Mouse (Mus musculus) lung, embryonic 16.5 days (tissue): ENCODE results near the gene Farp2. TPM values are rescaled to one million over a fixed set of nuclear protein-coding genes. Genes with fewer than 3 reads are reported as not detected.

ENCODE experiments used
- ATAC-seq: fragments of 200-750 bp; cut with Nextera tagmentation; 2 replicates; pipeline ENCODE4 v1.8.0; 2017; ENCODE audit warnings: low read depth, mild to moderate bottlenecking, moderate library complexity
- H3K27ac ChIP-seq: fragments of 300-500 bp; sonication (generic); 2 replicates; pipeline ENCODE4 v1.5.1; 2014; ENCODE audit warnings: mild to moderate bottlenecking, control low read depth, low read length
- H3K27me3 ChIP-seq: fragments of 300-500 bp; sonication (generic); 2 replicates; pipeline ENCODE4 v1.6.1; 2014; ENCODE audit warnings: low read depth, low read length, mixed read lengths; ENCODE audit not compliant: control insufficient read depth, insufficient read depth
- H3K36me3 ChIP-seq: fragments of 300-500 bp; sonication (generic); 2 replicates; pipeline ENCODE4 v1.6.1; 2014; ENCODE audit warnings: low read length; ENCODE audit not compliant: control insufficient read depth, insufficient read depth
- H3K4me1 ChIP-seq: fragments of 300-500 bp; sonication (generic); replicated peaks from 2 replicates; pipeline ENCODE4 v1.6.1; 2014; ENCODE audit warnings: low read length, mixed read lengths; ENCODE audit not compliant: control insufficient read depth, insufficient read depth
- H3K4me2 ChIP-seq: fragments of 300-500 bp; sonication (generic); 2 replicates; pipeline ENCODE4 v1.6.1; 2014; ENCODE audit warnings: low read depth, low read length, control low read depth
- H3K4me3 ChIP-seq: fragments of 300-500 bp; sonication (generic); 2 replicates; pipeline ENCODE4 v1.5.1; 2014; ENCODE audit warnings: mild to moderate bottlenecking, low read length, control low read depth
- H3K9ac ChIP-seq: fragments of 300-500 bp; sonication (generic); 2 replicates; pipeline ENCODE4 v1.6.1; 2014; ENCODE audit warnings: low read length, control low read depth
- H3K9me3 ChIP-seq: fragments of 300-500 bp; sonication (generic); 2 replicates; pipeline ENCODE4 v1.6.1; 2016; ENCODE audit warnings: low read length; ENCODE audit not compliant: control insufficient read depth
- WGBS: fragments of 180-500 bp; shearing (Covaris S2); extraction: QIAGEN DNeasy Blood & Tissue Kit; methylation state at CpG from one replicate; pipeline ENCODE4 v1.1.7; 2014; 5-methylcytosine and 5-hydroxymethylcytosine counted together
- polyA plus RNA-seq: library from polyadenylated mRNA; unstranded; fragments of >200 nt; fragmentation: Nextera tagmentation; extraction: Ambion mirVana; gene quantifications from 2 replicates; pipeline ENCODE4 v1.2.1, GENCODE M21; 2015

The Farp2 gene
- polyA plus RNA-seq, 1 experiment from 2014 or later, result 6.2 TPM

DNA sequence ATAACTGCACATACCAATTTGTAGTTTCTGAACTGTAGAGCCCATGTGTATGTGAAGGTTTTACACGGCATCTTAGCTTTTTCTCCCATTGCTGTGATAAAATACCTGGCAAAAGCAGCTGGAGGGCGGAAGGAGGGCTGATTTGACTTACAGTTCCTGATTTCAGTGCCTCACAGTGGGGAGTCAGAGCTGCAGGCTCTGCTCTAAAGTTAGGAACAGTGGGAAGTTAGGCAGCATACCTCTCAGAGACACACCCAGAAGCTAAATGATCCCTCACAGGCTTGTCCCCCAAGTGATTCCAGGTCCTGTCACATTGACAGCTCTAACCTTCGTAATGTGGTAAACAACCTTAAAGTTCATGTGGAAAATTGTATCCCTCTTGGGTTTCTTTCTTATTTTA is 65.2 kb downstream of the Farp2 start:
- no peak overlapping the region for H3K4me2 ChIP-seq
- ATAC-seq, result no peak
- H3K9me3 ChIP-seq, result no peaks in the 10 kb centered on the region
- no peak overlapping the region for H3K27ac ChIP-seq
- H3K27me3 ChIP-seq, result no peaks in the 10 kb centered on the region
- H3K4me3 ChIP-seq, result no peak overlapping the region
- no peaks in the 10 kb centered on the region for H3K4me1 ChIP-seq
- no peak overlapping the region for H3K9ac ChIP-seq
- H3K36me3 ChIP-seq, result peaks cover 4% of the 10 kb centered on the region; the same call in 1 of the 2 replicates
- WGBS, result 87% methylated on average over 3 of the region's 3 CpGs

DNA sequence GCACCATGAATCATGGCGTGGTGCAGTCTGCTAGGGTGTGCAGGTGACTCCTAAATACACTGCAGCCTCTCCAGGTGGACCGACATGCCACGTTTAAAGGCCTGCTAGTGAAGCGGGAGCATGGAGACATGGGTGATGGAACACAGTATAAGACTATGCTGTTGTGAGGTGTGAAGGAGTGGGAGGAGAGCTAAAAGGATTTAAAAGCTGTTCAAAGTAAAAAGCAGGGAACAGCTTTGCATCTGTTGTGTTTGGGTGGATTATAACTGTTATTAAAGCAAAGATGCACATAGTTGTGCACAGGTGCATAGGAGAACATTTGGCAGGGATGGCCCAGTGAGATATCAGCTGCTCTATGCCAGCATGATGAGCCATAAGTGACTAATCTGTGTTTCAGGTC is 66.0 kb downstream of the Farp2 start:
- no peak overlapping the region for H3K9ac ChIP-seq
- no peaks in the 10 kb centered on the region for H3K4me1 ChIP-seq
- WGBS, result 79% methylated on average over 4 of the region's 4 CpGs
- no peak overlapping the region for H3K27ac ChIP-seq
- peaks cover 4% of the 10 kb centered on the region; the same call in 1 of the 2 replicates for H3K36me3 ChIP-seq
- H3K9me3 ChIP-seq, result no peaks in the 10 kb centered on the region
- no peak overlapping the region for H3K4me3 ChIP-seq
- ATAC-seq, result no peak
- H3K27me3 ChIP-seq, result no peaks in the 10 kb centered on the region
- no peak overlapping the region for H3K4me2 ChIP-seq

DNA sequence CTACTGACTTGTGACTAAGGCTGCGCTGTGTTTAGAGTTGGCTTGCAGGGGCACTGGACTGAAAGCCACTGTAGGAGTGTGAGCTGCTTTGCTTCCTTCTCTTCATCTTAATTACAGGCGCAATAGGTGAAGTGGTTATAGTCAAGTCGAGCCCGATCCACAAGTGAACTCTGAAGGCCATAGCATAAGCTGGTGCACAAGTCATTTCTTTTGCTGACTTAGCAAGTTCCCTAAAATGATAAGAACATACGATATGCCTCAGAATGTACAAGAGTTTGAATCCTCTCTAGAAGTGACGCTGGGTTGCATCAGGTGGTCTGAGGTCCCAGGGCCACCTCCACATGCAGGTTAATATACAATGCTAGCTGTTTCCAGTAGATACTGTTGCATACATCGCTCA is 69.7 kb downstream of the Farp2 start:
- Histone ChIP-seq H3K27ac (no peak overlapping the region), H3K9ac (no peak overlapping the region), H3K36me3 (peaks cover 4% of the 10 kb centered on the region; the same call in 1 of the 2 replicates), H3K27me3 (no peaks in the 10 kb centered on the region), H3K9me3 (no peaks in the 10 kb centered on the region), H3K4me3 (no peak overlapping the region), H3K4me2 (no peak overlapping the region), H3K4me1 (no peaks in the 10 kb centered on the region)
- WGBS, result 94% methylated on average over 7 of the region's 7 CpGs
- no peak for ATAC-seq

DNA sequence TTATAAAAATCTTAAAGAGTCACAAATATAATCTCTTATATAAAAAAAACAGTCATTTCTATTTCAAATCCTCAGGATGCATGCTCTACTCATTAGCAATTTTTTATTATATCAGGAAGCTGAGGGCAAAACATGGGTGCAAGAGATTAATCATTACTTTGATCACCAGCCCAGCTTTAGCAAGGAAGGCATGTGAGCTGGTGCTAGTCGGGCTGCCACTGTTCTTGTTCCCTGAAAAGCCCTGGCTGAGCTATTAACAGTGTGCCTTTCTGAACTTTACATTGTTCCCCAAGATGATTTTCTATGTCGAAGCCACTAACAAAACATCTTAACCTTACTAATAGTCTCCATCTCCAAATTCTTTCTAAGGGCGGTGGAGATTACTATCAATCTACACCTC is 76.5 kb downstream of the Farp2 start:
- H3K4me2 ChIP-seq, result no peak overlapping the region
- no peaks in the 10 kb centered on the region for H3K36me3 ChIP-seq
- H3K9me3 ChIP-seq, result no peaks in the 10 kb centered on the region
- no peaks in the 10 kb centered on the region for H3K4me1 ChIP-seq
- H3K9ac ChIP-seq, result no peak overlapping the region
- no peaks in the 10 kb centered on the region for H3K27me3 ChIP-seq
- H3K27ac ChIP-seq, result no peak overlapping the region
- H3K4me3 ChIP-seq, result no peak overlapping the region
- 73% methylated on average over 3 of the region's 3 CpGs for WGBS
- no peak for ATAC-seq

DNA sequence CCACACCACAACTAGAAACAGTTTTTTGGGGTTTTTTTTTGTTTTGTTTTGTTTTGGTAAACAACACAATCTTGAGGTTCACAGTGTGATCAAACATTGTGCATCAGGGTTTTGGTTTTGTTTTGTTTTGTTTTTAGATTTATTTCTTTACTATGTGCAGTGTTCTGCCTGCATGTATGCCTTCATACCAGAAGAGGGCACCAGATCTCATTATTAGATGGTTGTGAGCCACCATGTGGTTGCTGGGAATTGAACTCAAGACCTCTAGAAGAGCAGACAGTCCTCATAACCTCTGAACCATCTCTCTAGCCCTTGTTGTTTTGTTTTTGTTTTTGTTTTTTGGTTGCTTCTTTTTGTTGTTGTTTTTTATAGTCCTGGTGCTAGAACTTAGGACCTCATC is 82.1 kb downstream of the Farp2 start:
- H3K4me2 ChIP-seq, result no peak overlapping the region
- no peak overlapping the region for H3K4me3 ChIP-seq
- ATAC-seq, result no peak
- H3K4me1 ChIP-seq, result no peaks in the 10 kb centered on the region
- no peaks in the 10 kb centered on the region for H3K36me3 ChIP-seq
- H3K9me3 ChIP-seq, result no peaks in the 10 kb centered on the region
- no peaks in the 10 kb centered on the region for H3K27me3 ChIP-seq
- no peak overlapping the region for H3K27ac ChIP-seq
- no peak overlapping the region for H3K9ac ChIP-seq

DNA sequence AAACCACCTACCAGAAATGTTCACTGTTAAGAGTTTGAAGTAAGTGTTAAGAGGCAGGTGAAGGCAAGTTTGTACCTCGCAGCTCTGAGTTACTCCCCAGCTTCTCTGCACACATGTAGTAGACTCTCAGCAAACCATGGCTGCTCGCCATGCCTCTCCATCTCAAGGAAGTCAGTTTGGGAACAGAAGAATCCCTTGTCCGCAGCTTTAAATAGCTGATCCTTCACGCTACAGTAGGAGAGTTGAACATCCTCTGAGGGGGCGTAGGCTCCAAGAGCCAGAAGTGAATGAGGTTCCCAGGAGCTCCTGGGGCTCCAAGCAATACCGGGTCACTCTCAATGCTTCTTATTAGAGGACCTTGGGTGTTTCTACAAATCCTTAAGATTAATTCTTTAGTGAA is 84.0 kb downstream of the Farp2 start:
- H3K4me1 ChIP-seq, result no peaks in the 10 kb centered on the region
- no peak overlapping the region for H3K4me2 ChIP-seq
- no peak overlapping the region for H3K27ac ChIP-seq
- H3K36me3 ChIP-seq, result no peaks in the 10 kb centered on the region
- no peak overlapping the region for H3K9ac ChIP-seq
- 71% methylated on average over 6 of the region's 6 CpGs for WGBS
- H3K4me3 ChIP-seq, result no peak overlapping the region
- H3K9me3 ChIP-seq, result no peaks in the 10 kb centered on the region
- H3K27me3 ChIP-seq, result no peaks in the 10 kb centered on the region
- no peak for ATAC-seq

GRCm38 (mm10) chr1:93602911-93603310 is 91.0 kb downstream of the Farp2 start:
- no peak overlapping the region for H3K27ac ChIP-seq
- no peaks in the 10 kb centered on the region for H3K36me3 ChIP-seq
- H3K4me2 ChIP-seq, result no peak overlapping the region
- H3K9me3 ChIP-seq, result no peaks in the 10 kb centered on the region
- no peak for ATAC-seq
- 69% methylated on average over 4 of the region's 4 CpGs for WGBS
- no peaks in the 10 kb centered on the region for H3K27me3 ChIP-seq
- H3K4me1 ChIP-seq, result no peaks in the 10 kb centered on the region
- H3K4me3 ChIP-seq, result no peak overlapping the region
- no peak overlapping the region for H3K9ac ChIP-seq

GRCm38 (mm10) chr1:93603921-93604320 is 92.0 kb downstream of the Farp2 start:
- H3K27ac ChIP-seq, result no peak overlapping the region
- no peak overlapping the region for H3K4me3 ChIP-seq
- H3K27me3 ChIP-seq, result no peaks in the 10 kb centered on the region
- H3K36me3 ChIP-seq, result no peaks in the 10 kb centered on the region
- no peaks in the 10 kb centered on the region for H3K4me1 ChIP-seq
- 92% methylated on average over 12 of the region's 12 CpGs for WGBS
- no peak overlapping the region for H3K9ac ChIP-seq
- H3K4me2 ChIP-seq, result no peak overlapping the region
- no peak for ATAC-seq
- H3K9me3 ChIP-seq, result no peaks in the 10 kb centered on the region

DNA sequence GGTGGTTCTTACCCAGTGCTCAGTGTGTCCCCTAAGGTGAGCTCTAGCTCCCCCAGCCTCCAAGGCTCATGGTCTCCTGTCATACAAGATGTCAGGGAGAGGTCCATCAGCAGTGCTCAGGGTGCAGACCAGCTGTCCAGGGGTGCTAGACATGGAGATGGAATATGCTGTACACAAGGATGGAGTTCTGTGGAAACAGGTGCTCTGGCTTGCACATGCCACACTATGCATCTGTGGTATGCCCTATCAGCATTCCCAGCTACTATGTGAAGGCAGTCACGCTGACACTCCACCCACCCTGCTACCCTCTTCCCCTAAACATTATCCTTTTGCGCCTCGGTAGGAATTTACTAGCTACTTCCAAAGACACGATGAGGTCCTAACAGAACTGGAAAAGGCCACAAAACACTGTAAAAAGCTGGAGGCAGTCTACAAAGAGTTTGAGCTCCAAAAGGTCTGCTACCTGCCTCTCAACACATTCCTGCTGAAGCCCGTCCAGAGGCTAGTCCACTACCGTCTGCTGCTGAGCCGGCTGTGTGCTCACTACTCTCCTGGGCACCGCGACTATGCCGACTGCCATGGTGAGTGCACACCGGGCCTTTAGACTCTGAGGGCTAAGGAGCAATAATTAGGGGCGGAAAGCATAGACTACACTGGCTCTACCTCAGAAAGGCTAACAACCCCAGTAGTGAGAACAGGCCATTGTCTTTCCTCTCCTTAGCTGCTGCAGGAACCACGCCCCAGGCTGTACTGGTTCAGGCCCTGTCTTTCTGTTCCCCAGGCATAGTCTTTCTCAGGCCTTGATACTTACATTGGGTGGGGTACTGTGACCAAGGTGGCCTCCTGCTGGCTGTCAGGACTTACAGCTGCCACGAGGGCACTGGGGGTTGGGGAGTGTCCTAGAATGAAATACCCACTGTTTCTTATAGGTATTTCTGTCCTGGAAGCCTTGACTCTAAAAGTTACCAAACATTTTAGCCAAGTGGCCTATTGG is 95.5 kb downstream of the Farp2 start:
- Histone ChIP-seq H3K4me3 (no peak overlapping the region), H3K36me3 (no peaks in the 10 kb centered on the region), H3K4me1 (no peaks in the 10 kb centered on the region), H3K9ac (no peak overlapping the region), H3K27me3 (no peaks in the 10 kb centered on the region), H3K27ac (no peak overlapping the region), H3K4me2 (no peak overlapping the region), H3K9me3 (no peaks in the 10 kb centered on the region)
- WGBS, result 80% methylated on average over 14 of the region's 14 CpGs
- no peak for ATAC-seq
